Mouse (Mus musculus) neural tube, embryonic 12.5 days (tissue): Measurements from ENCODE around the gene Ston2. TPM values are rescaled to one million over a fixed set of nuclear protein-coding genes. Genes with fewer than 3 reads are reported as not detected.

ENCODE experiments used
- microRNA-seq: library from miRNA; unstranded; fragments of <30 nt; microRNA quantifications from one replicate; pipeline ENCODE4, GENCODE M21; 2017
- polyA plus RNA-seq: library from polyadenylated mRNA; unstranded; fragments of >200 nt; fragmentation: Nextera tagmentation; extraction: Ambion mirVana; gene quantifications from 2 replicates; pipeline ENCODE4 v1.2.1, GENCODE M21; 2016

Ston2 gene
- polyA plus RNA-seq, 1 experiment from 2014 or later: 7.9 TPM

Small RNAs within 50 kb of the gene (microRNA-seq; reads per million reads assigned to microRNA genes)
- not detected for gene Gm22015

Other genes starting within 250 kb of the Ston2 start
- 68.7 and 81.6 TPM in 2 replicates for gene Gtf2a1, start 197.9 kb downstream of the Ston2 start, polyA plus RNA-seq
- 84.0 and 89.3 TPM in 2 replicates for gene Sel1l, start 60.8 kb upstream of the Ston2 start, polyA plus RNA-seq